Mouse (Mus musculus) liver, postnatal 0 days (tissue): ENCODE measurements around the gene Myoz2. TPM values are rescaled to one million over a fixed set of nuclear protein-coding genes. Genes with fewer than 3 reads are reported as not detected.

Experiments
- ATAC-seq: fragments of 200-750 bp; cut with Nextera tagmentation; 2 replicates; pipeline ENCODE4 v1.8.0; 2017; ENCODE audit warnings: mild to moderate bottlenecking, moderate library complexity
- DNase-seq: peaks from one replicate; pipeline ENCODE4 v3.0.0-alpha.2; 2016
- H3K27ac ChIP-seq: fragments of 300-500 bp; sonication (generic); 2 replicates; pipeline ENCODE4 v1.5.1; 2014; ENCODE audit warnings: antibody characterized with exemption, moderate library complexity, mild to moderate bottlenecking, low read depth
- H3K27me3 ChIP-seq: fragments of 300-500 bp; sonication (generic); 2 replicates; pipeline ENCODE4 v1.6.1; 2014; ENCODE audit warnings: low read length, control low read depth, mixed read lengths; ENCODE audit not compliant: insufficient read depth
- H3K36me3 ChIP-seq: fragments of 300-500 bp; sonication (generic); replicated peaks from 2 replicates; pipeline ENCODE4 v1.6.1; 2014; ENCODE audit warnings: mild to moderate bottlenecking, control low read depth, low read length, moderate library complexity, mixed read lengths; ENCODE audit not compliant: insufficient read depth
- H3K4me1 ChIP-seq: fragments of 300-500 bp; sonication (generic); 2 replicates; pipeline ENCODE4 v1.6.1; 2014; ENCODE audit warnings: antibody characterized with exemption, mild to moderate bottlenecking, control low read depth; ENCODE audit not compliant: insufficient read depth
- H3K4me2 ChIP-seq: fragments of 300-500 bp; sonication (generic); 2 replicates; pipeline ENCODE4 v1.6.1; 2014; ENCODE audit warnings: low read depth, mild to moderate bottlenecking, low read length, moderate library complexity, mixed read lengths
- H3K4me3 ChIP-seq: fragments of 300-500 bp; sonication (generic); 2 replicates; pipeline ENCODE4 v1.5.1; 2014; ENCODE audit warnings: low read depth, low read length
- H3K9ac ChIP-seq: fragments of 300-500 bp; sonication (generic); replicated peaks from 2 replicates; pipeline ENCODE4 v1.6.1; 2014; ENCODE audit warnings: mild to moderate bottlenecking, moderate library complexity
- H3K9me3 ChIP-seq: fragments of 300-500 bp; sonication (generic); 2 replicates; pipeline ENCODE4 v1.6.1; 2016; ENCODE audit warnings: mild to moderate bottlenecking, control low read depth, low read length, mixed read lengths
- CTCF ChIP-seq: sonication (generic); IDR thresholded peaks from 2 replicates; pipeline ENCODE4 v1.5.1; 2016; ENCODE audit warnings: antibody characterized with exemption, low read depth
- EP300 ChIP-seq: IDR thresholded peaks from 2 replicates; pipeline ENCODE4 v1.6.1; 2016; ENCODE audit warnings: antibody characterized with exemption, low read depth, mild to moderate bottlenecking
- whole genome bisulfite sequencing: fragments of 180-500 bp; shearing (Covaris S2); extraction: QIAGEN DNeasy Blood & Tissue Kit; methylation state at CpG from one replicate; pipeline ENCODE4 v1.1.7; 2014; ENCODE audit not compliant: insufficient replicate concordance; 5-methylcytosine and 5-hydroxymethylcytosine counted together
- polyA plus RNA-seq: library from polyadenylated mRNA; unstranded; fragments of >200 nt; fragmentation: Nextera tagmentation; extraction: Ambion mirVana; gene quantifications from 2 replicates; pipeline ENCODE4 v1.2.1, GENCODE M21; 2015

Gene Myoz2
- polyA plus RNA-seq, 1 experiment from 2014 or later = 0.18 TPM

- Histone ChIP-seq H3K4me2 (no peak overlapping the region), H3K9me3 (no peaks in the 10 kb centered on the region), H3K9ac (no peak overlapping the region), H3K36me3 (no peaks in the 10 kb centered on the region), H3K27ac (no peak overlapping the region), H3K27me3 (no peaks in the 10 kb centered on the region), H3K4me3 (no peak overlapping the region), H3K4me1 (no peaks in the 10 kb centered on the region)
- no peak for DNase-seq
- no peak for ATAC-seq
- TF ChIP-seq CTCF (no peak), EP300 (no peak)
- WGBS = 77% methylated on average over 11 of the region's 11 CpGs
Observed at GRCm38 (mm10) chr3:122986906-122987305, 47.9 kb downstream of the Myoz2 start.

GRCm38 (mm10) chr3:122986386-122986785 lies 48.4 kb downstream of the Myoz2 start:
- Histone ChIP-seq H3K4me3 (no peak overlapping the region), H3K36me3 (no peaks in the 10 kb centered on the region), H3K9me3 (no peaks in the 10 kb centered on the region), H3K9ac (no peak overlapping the region), H3K27ac (no peak overlapping the region), H3K27me3 (no peaks in the 10 kb centered on the region), H3K4me2 (no peak overlapping the region), H3K4me1 (no peaks in the 10 kb centered on the region)
- TF ChIP-seq EP300 (no peak), CTCF (no peak)
- no peak for ATAC-seq
- DNase-seq = no peak
- 26% methylated on average over 1 of the region's 1 CpGs for WGBS

- Histone ChIP-seq H3K4me1 (no peaks in the 10 kb centered on the region), H3K4me2 (peak overlapping the region; percentile 91), H3K9ac (peak overlapping the region; percentile 67), H3K9me3 (no peaks in the 10 kb centered on the region), H3K36me3 (no peaks in the 10 kb centered on the region), H3K27ac (no peak overlapping the region), H3K27me3 (no peaks in the 10 kb centered on the region), H3K4me3 (peak overlapping the region; percentile 81)
- no peak for TF ChIP-seq CTCF
- TF ChIP-seq EP300 = no peak
- ATAC-seq (no peak), DNase-seq (no peak)
- 35% methylated on average over 13 of the region's 13 CpGs for WGBS
Observed at GRCm38 (mm10) chr3:122985183-122985944, 49.5 kb downstream of the Myoz2 start.

GRCm38 (mm10) chr3:122984249-122985182 lies 50.3 kb downstream of the Myoz2 start, which contains the start of gene Usp53:
Usp53 (minus strand) TSS chr3:122984510.
- under 1% methylated on average over 83 of the region's 94 CpGs for WGBS

GRCm38 (mm10) chr3:122983849-122984248 lies 51.0 kb downstream of the Myoz2 start:
- no peaks in the 10 kb centered on the region for H3K36me3 ChIP-seq
- WGBS = 0% methylated on average over 30 of the region's 30 CpGs
- H3K9me3 ChIP-seq = no peaks in the 10 kb centered on the region
- H3K9ac ChIP-seq = peak overlapping the region; percentile 83
- DNase-seq = peak; percentile 73
- no peaks in the 10 kb centered on the region for H3K27me3 ChIP-seq
- peak; percentile 16 for TF ChIP-seq EP300
- no peak for TF ChIP-seq CTCF
- H3K4me1 ChIP-seq = no peaks in the 10 kb centered on the region
- ATAC-seq = peak; percentile 71
- peak overlapping the region; percentile 97 for H3K27ac ChIP-seq
- peak overlapping the region; percentile 81 for H3K4me3 ChIP-seq
- H3K4me2 ChIP-seq = peak overlapping the region; percentile 91

More at GRCm38 (mm10) chr3:122984249-122985182, 50.3 kb downstream of the Myoz2 start, which contains the start of gene Usp53:
- Histone ChIP-seq H3K4me3 (peak within 1 kb of the TSS; percentile 81), H3K27me3 (no peaks in the 10 kb centered on the region), H3K27ac (peak within 1 kb of the TSS; percentile 97), H3K4me1 (no peaks in the 10 kb centered on the region), H3K36me3 (no peaks in the 10 kb centered on the region), H3K9ac (peak within 1 kb of the TSS; percentile 83), H3K4me2 (peak within 1 kb of the TSS; percentile 91), H3K9me3 (no peaks in the 10 kb centered on the region)
- DNase-seq (peak; percentile 96), ATAC-seq (peak; percentile 95)
- TF ChIP-seq EP300 (no peak; the same call in 1 of the 2 replicates), CTCF (no peak; the same call in 1 of the 2 replicates)

- Histone ChIP-seq H3K9ac (no peak overlapping the region), H3K4me3 (no peak overlapping the region), H3K27ac (no peak overlapping the region), H3K9me3 (no peaks in the 10 kb centered on the region), H3K4me2 (no peak overlapping the region), H3K27me3 (no peaks in the 10 kb centered on the region), H3K36me3 (no peaks in the 10 kb centered on the region), H3K4me1 (no peaks in the 10 kb centered on the region)
- TF ChIP-seq CTCF (no peak), EP300 (no peak)
- WGBS = 57% methylated on average over 1 of the region's 1 CpGs
- DNase-seq (no peak), ATAC-seq (no peak)
Observed at GRCm38 (mm10) chr3:122975964-122976363, 58.9 kb downstream of the Myoz2 start.
